Mouse (Mus musculus) C2C12 (cell line): ENCODE data around the gene Rapgef1. TPM values are rescaled to one million over a fixed set of nuclear protein-coding genes. Genes with fewer than 3 reads are reported as not detected.

ENCODE experiments used
- H3K27me3 ChIP-seq: one replicate; pipeline ENCODE4 v1.6.1; 2011; ENCODE audit not compliant: control insufficient read depth, insufficient read depth, insufficient read length
- H3K36me3 ChIP-seq: one replicate; pipeline ENCODE4 v1.6.1; 2011; ENCODE audit not compliant: control insufficient read depth, insufficient read depth
- H3K4me3 ChIP-seq: one replicate; pipeline ENCODE4 v1.5.1; 2011; ENCODE audit warnings: mild to moderate bottlenecking, control low read depth; ENCODE audit not compliant: poor library complexity, insufficient read depth, severe bottlenecking
- H3K79me2 ChIP-seq: one replicate; pipeline ENCODE4 v1.6.1; 2011; ENCODE audit not compliant: control insufficient read depth, insufficient read depth
- H3K79me3 ChIP-seq: one replicate; pipeline ENCODE4 v1.6.1; 2011; ENCODE audit warnings: low read depth, control low read depth
- H3ac ChIP-seq: one replicate; pipeline ENCODE3; 2011; ENCODE audit warnings: low read depth; ENCODE audit not compliant: control insufficient read depth, insufficient read length
- CEBPB ChIP-seq: IDR thresholded peaks from one replicate; pipeline ENCODE4 v1.6.1; 2011; ENCODE audit warnings: low read depth, mild to moderate bottlenecking, control low read depth, moderate library complexity
- CTCF ChIP-seq: IDR thresholded peaks from one replicate; pipeline ENCODE4 v1.5.1; 2011; ENCODE audit not compliant: control insufficient read depth, insufficient read depth, insufficient read length
- FOSL1 ChIP-seq: IDR thresholded peaks from one replicate; pipeline ENCODE4 v1.8.0; 2011; ENCODE audit warnings: mild to moderate bottlenecking, low read length; ENCODE audit not compliant: poor library complexity, insufficient read depth, severe bottlenecking
- MAX ChIP-seq: IDR thresholded peaks from one replicate; pipeline ENCODE4 v1.6.1; 2011; ENCODE audit warnings: mild to moderate bottlenecking, control low read depth
- MYOD1 ChIP-seq: IDR thresholded peaks from one replicate; pipeline ENCODE4 v1.6.1; 2011; ENCODE audit warnings: low read depth; ENCODE audit not compliant: control insufficient read depth, insufficient read length
- MYOG ChIP-seq: IDR thresholded peaks from one replicate; pipeline ENCODE4 v1.6.1; 2011; ENCODE audit not compliant: control insufficient read depth, insufficient read length; ENCODE audit errors: extremely low read depth
- USF1 ChIP-seq: IDR thresholded peaks from one replicate; pipeline ENCODE4 v1.6.1; 2011; ENCODE audit warnings: low read depth, mild to moderate bottlenecking, control low read depth, moderate library complexity
- polyA plus RNA-seq: library from polyadenylated mRNA; unstranded; fragments of >200 nt; fragmentation: generic; extraction: Trizol; gene quantifications from one replicate; pipeline ENCODE4 v1.2.1, GENCODE M21; 2012; ENCODE audit warnings: missing spikeins

Rapgef1 gene
- polyA plus RNA-seq, 1 experiment: 48.9 TPM

DNA sequence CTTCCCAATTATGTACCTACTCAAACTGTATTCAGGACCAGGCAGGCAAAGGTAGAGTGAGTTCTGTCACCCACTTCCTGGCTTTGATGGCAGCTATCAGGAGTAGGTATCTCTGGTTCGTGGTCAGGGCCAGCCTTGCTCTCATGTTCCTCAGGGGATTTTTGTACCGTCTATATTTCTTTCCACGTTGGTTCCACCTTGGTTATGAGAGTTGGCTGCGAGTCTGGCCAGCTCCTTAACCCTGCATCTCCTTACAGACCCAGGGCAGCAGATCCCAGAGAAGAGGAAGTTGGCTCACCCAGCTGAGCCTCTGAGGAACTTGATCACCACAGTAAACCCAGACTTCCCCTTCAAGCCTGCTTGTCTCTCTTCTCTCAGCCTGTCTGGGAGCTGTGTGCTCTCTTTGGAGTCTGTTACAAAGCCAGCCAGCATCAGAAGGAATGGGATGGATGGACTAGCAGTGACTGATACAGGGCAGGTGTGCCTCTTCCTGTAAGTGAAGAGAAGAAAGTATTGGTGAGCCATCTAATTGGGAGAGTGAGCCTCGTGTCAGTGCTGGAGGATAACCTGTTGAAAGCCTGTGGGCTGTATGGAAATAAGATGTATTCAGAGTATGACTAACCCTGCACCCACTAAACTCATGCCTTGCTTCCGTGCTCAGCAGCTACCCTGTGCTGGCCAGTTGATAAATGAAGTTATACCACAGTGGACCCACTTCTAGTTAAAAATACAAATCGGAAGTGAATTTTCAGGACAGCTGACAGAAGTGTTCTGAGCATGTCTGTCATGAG, 53.4 kb downstream of the Rapgef1 start:
- TF ChIP-seq CTCF: no peak
- TF ChIP-seq USF1: no peak
- H3K36me3 ChIP-seq: no peaks in the 10 kb centered on the region
- H3K4me3 ChIP-seq: no peak overlapping the region
- peaks cover 89% of the 10 kb centered on the region for H3K79me2 ChIP-seq
- H3ac ChIP-seq: no peak overlapping the region
- H3K79me3 ChIP-seq: peaks cover 18% of the 10 kb centered on the region
- no peaks in the 10 kb centered on the region for H3K27me3 ChIP-seq

DNA sequence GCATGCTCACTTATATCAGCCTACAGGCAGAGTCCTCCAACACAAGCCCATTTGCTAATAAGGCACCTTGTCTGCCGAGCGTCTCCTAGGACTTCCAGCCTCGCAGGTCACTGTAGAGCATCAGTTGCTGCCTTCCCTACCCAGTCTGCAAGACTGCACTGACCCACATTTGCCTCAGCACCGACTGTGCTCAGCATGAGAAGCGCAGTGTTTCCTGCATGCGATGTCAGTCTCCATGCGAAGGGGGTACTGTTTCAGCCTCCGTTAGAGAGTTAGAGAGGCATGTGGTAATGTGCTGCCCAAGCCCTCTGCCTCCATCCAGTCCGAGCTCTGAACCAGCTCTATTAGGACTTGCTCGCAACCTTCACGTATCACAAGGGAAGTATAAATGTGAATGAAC, 54.6 kb downstream of the Rapgef1 start:
- Histone ChIP-seq H3K36me3 (no peaks in the 10 kb centered on the region), H3K79me3 (peaks cover 19% of the 10 kb centered on the region), H3K79me2 (peaks cover 88% of the 10 kb centered on the region), H3ac (no peak overlapping the region), H3K27me3 (no peaks in the 10 kb centered on the region), H3K4me3 (no peak overlapping the region)
- no peak for TF ChIP-seq MYOD1

DNA sequence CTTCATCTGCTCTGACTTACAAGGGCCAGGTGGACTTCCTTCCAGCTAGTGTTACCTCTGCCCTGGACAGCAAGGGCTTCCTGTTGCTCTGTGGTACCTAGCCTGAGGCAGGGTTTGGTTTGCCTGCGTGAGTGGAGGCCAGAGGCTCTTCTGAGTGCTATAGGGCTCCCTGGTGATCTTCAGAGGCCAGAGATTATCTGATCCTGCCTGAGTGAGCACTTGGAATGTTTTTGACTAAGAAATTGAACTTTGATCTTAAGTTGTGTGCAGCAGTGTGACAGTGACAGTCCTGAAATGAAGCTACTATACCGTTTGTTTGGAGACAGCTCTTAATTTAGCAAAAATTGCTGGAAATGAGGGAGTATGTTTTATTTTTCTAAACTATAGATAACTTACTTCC, 55.0 kb downstream of the Rapgef1 start:
- peaks cover 19% of the 10 kb centered on the region for H3K79me3 ChIP-seq
- no peak overlapping the region for H3ac ChIP-seq
- peaks cover 87% of the 10 kb centered on the region for H3K79me2 ChIP-seq
- no peak overlapping the region for H3K4me3 ChIP-seq
- peaks cover 2% of the 10 kb centered on the region for H3K36me3 ChIP-seq
- TF ChIP-seq CTCF (no peak), USF1 (no peak), MYOD1 (no peak), MYOG (no peak), CEBPB (no peak), FOSL1 (no peak), MAX (no peak)
- H3K27me3 ChIP-seq: no peaks in the 10 kb centered on the region

DNA sequence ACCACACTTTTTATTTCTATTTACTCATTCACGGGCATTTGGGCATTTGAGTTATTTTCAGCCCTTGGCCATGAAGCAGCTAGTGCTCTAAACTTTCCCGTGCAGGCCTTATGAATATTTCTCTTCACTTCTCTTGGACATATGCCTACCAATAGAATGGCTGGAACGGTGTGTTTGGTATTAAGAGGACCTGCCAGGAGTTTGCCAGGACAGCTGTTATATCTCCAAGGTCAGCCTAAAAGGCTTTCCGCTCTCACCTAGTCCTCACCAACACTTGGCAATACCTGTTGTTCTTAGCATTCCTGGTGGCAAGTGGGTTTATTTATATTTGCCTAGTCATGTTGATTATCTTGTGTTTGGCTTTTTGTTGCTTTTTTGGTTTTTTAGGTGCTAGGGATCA, 56.3 kb downstream of the Rapgef1 start:
- TF ChIP-seq MYOD1 (no peak), USF1 (no peak), MYOG (no peak), CEBPB (no peak)
- Histone ChIP-seq H3K36me3 (peaks cover 8% of the 10 kb centered on the region), H3K79me2 (peaks cover 82% of the 10 kb centered on the region), H3ac (no peak overlapping the region), H3K79me3 (peaks cover 19% of the 10 kb centered on the region), H3K27me3 (no peaks in the 10 kb centered on the region), H3K4me3 (no peak overlapping the region)

DNA sequence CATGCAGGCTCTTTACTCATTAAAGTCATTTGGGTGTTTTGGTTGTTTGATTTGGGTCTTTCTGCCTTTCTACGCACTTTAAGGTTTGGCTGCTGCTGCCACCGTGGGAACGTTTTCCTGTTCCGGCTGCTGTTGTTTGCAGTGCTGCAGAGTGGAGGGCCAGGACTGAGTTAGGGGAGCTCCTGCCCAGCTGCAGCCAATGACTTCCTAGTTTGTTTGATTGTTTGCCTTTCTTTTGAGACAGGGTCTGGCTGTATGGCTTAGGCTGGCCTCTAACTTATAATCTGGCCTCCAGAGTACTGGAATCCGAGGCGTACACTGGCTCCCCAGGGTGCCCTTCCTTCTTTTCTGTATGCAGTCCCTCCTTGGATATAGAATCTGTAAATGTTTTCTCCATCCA, 57.0 kb downstream of the Rapgef1 start:
- Histone ChIP-seq H3K79me3 (peaks cover 17% of the 10 kb centered on the region), H3K36me3 (peaks cover 8% of the 10 kb centered on the region), H3K4me3 (no peak overlapping the region), H3K79me2 (peaks cover 76% of the 10 kb centered on the region), H3K27me3 (no peaks in the 10 kb centered on the region), H3ac (no peak overlapping the region)
- TF ChIP-seq CEBPB (no peak), CTCF (no peak), MYOG (no peak), USF1 (no peak), MAX (no peak), FOSL1 (no peak), MYOD1 (no peak)

DNA sequence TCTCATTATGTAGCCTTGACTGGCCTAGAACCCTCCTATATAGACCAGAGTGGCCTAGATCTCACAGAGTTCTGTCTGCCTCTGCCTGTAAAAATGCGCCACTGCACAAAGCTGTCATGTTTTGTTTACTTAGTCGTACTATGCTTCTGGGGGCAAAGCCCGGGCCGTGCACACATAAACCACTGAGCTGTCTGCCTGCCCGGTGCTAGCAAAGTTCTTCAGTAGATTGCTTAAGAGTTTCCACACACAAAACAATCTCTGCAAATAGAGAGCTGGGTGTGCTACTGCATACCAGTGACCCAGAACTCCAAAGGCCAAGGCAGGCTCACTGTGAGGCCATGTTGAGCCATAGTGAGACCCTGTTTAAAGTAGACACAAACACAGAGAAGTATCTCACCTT, 58.3 kb downstream of the Rapgef1 start:
- H3ac ChIP-seq: no peak overlapping the region
- peaks cover 11% of the 10 kb centered on the region for H3K79me3 ChIP-seq
- no peak overlapping the region for H3K4me3 ChIP-seq
- peaks cover 68% of the 10 kb centered on the region for H3K79me2 ChIP-seq
- H3K36me3 ChIP-seq: peaks cover 8% of the 10 kb centered on the region
- no peak for TF ChIP-seq MYOD1
- TF ChIP-seq CEBPB: no peak
- TF ChIP-seq MAX: no peak
- no peak for TF ChIP-seq MYOG
- TF ChIP-seq USF1: no peak
- TF ChIP-seq FOSL1: no peak
- H3K27me3 ChIP-seq: no peaks in the 10 kb centered on the region
